7 mouse cellular contexts compared by ENCODE assay signal in genomic region chr5:110543951-110544690, GRCm38 (mm10). TPM values are rescaled to one million over a fixed set of nuclear protein-coding genes. Genes with fewer than 3 reads are reported as not detected.
DNase-seq lines count a peak whose midpoint lies in the region; ATAC-seq and TF ChIP-seq lines count a peak whose summit lies in the region.

TSS of gene Galnt9 (plus strand) at chr5:110544355.

- peak within 1 kb of the TSS; percentile 59 for H3K4me2 ChIP-seq in intestine, postnatal 0 days (replicated peaks; ENCODE audit: low read depth)
- peak within 1 kb of the TSS; percentile 60 for H3K4me2 ChIP-seq in midbrain, embryonic 11.5 days
- H3K4me2 ChIP-seq in stomach, embryonic 14.5 days (replicated peaks; ENCODE audit: low read depth, low read length) = peak within 1 kb of the TSS; percentile 69

- 1% methylated on average over 78 of the region's 82 CpGs for WGBS in intestine, postnatal 0 days
- under 1% methylated on average over 81 of the region's 82 CpGs for WGBS in midbrain, embryonic 11.5 days
- WGBS in stomach, embryonic 14.5 days = under 1% methylated on average over 77 of the region's 82 CpGs

- peaks cover 3% of the 10 kb centered on the region; the same call in 1 of the 2 replicates for H3K4me1 ChIP-seq in cortical plate, adult 2 months (ENCODE audit: control insufficient read depth, insufficient read depth, low read length)
- no peaks in the 10 kb centered on the region for H3K4me1 ChIP-seq in intestine, postnatal 0 days (replicated peaks; ENCODE audit: control insufficient read depth, insufficient read depth, low read length)
- H3K4me1 ChIP-seq in midbrain, embryonic 11.5 days (ENCODE audit: control insufficient read depth, insufficient read depth, low read length) = 0 out of 2 replicates have a peak, but pooled peaks cover 2% of the 10 kb centered on the region
- H3K4me1 ChIP-seq in stomach, embryonic 14.5 days (ENCODE audit: control insufficient read depth, insufficient read depth, low read length) = 0 out of 2 replicates have a peak, but pooled peaks cover 4% of the 10 kb centered on the region

- no peaks in the 10 kb centered on the region for H3K9me3 ChIP-seq in intestine, postnatal 0 days (ENCODE audit: control insufficient read depth)
- no peaks in the 10 kb centered on the region for H3K9me3 ChIP-seq in midbrain, embryonic 11.5 days (ENCODE audit: control insufficient read depth, low read length)
- H3K9me3 ChIP-seq in stomach, embryonic 14.5 days (ENCODE audit: control insufficient read depth, low read depth, low read length) = no peaks in the 10 kb centered on the region

- H3K27ac ChIP-seq in cortical plate, adult 2 months (ENCODE audit: insufficient read depth, low read length) = 0 out of 2 replicates have a peak within 1 kb of the TSS, but pooled peaks have one; percentile 15
- no peak within 1 kb of the TSS for H3K27ac ChIP-seq in intestine, postnatal 0 days (ENCODE audit: low read depth, low read length)
- H3K27ac ChIP-seq in midbrain, embryonic 11.5 days (ENCODE audit: low read depth, low read length) = no peak within 1 kb of the TSS
- no peak within 1 kb of the TSS for H3K27ac ChIP-seq in stomach, embryonic 14.5 days (ENCODE audit: low read length)

- 0 out of 2 replicates have a peak, but pooled peaks have one; percentile 12 for TF ChIP-seq POLR2A in cortical plate, adult 2 months (IDR thresholded peaks at IDR 0.05; ENCODE audit: extremely low read depth, insufficient read depth, low read length)

- TF ChIP-seq CTCF in cortical plate, adult 2 months (IDR thresholded peaks at IDR 0.05; ENCODE audit: extremely low read depth, insufficient read depth, low read length) = no peak
- no peak for TF ChIP-seq CTCF in intestine, postnatal 0 days (IDR thresholded peaks at IDR 0.05; ENCODE audit: low read depth)

- DNase-seq in adrenal gland, postnatal 25 days = peak; percentile 82
- DNase-seq in gastrocnemius, postnatal 36 days = peak; percentile 30 to 36
- peak; percentile 77 to 85 for DNase-seq in left cerebral cortex, postnatal 36 days (ENCODE audit: low spot score in 2 of 2)
- peak; percentile 94 for DNase-seq in midbrain, embryonic 11.5 days (ENCODE audit: low spot score, missing footprints)

- peak within 1 kb of the TSS; percentile 81 for H3K4me3 ChIP-seq in cortical plate, adult 2 months (ENCODE audit: insufficient read depth, low read length)
- H3K4me3 ChIP-seq in intestine, postnatal 0 days (ENCODE audit: low read depth, low read length) = peak within 1 kb of the TSS; percentile 25
- H3K4me3 ChIP-seq in midbrain, embryonic 11.5 days (ENCODE audit: low read depth, low read length) = peak within 1 kb of the TSS; percentile 42
- peak within 1 kb of the TSS; percentile 33 for H3K4me3 ChIP-seq in stomach, embryonic 14.5 days (ENCODE audit: low read depth, low read length)

- no peaks in the 10 kb centered on the region for H3K36me3 ChIP-seq in intestine, postnatal 0 days (ENCODE audit: control insufficient read depth, insufficient read depth)
- H3K36me3 ChIP-seq in midbrain, embryonic 11.5 days (ENCODE audit: control insufficient read depth, insufficient read depth, low read length) = no peaks in the 10 kb centered on the region
- no peaks in the 10 kb centered on the region for H3K36me3 ChIP-seq in stomach, embryonic 14.5 days (ENCODE audit: control insufficient read depth, insufficient read depth, low read length)

- H3K27me3 ChIP-seq in intestine, postnatal 0 days (replicated peaks; ENCODE audit: control insufficient read depth, insufficient read depth, low read length) = peaks cover 31% of the 10 kb centered on the region
- H3K27me3 ChIP-seq in midbrain, embryonic 11.5 days (ENCODE audit: control insufficient read depth, insufficient read depth, low read length) = peaks cover 35% of the 10 kb centered on the region
- peaks cover 37% of the 10 kb centered on the region for H3K27me3 ChIP-seq in stomach, embryonic 14.5 days (ENCODE audit: control insufficient read depth, insufficient read depth, low read length)

- intact Hi-C loops in gastrocnemius, postnatal 36 days (cut with DNase I) = no loop called here
- intact Hi-C loops in left cerebral cortex, postnatal 36 days (cut with DNase I) = loop anchor here (5.0 kb wide), 1 partner anchor 37 kb away; no protein-coding TSS in a partner anchor

- ATAC-seq in intestine, postnatal 0 days = peak; percentile 47; the same call in 1 of the 2 replicates
- ATAC-seq in midbrain, embryonic 11.5 days (ENCODE audit: low FRiP score) = peak; percentile 82
- ATAC-seq in stomach, embryonic 14.5 days (ENCODE audit: insufficient number of reproducible peaks, insufficient read depth, low FRiP score, low read depth) = peak; percentile 76

- H3K9ac ChIP-seq in intestine, postnatal 0 days (ENCODE audit: low read depth, low read length) = no peak within 1 kb of the TSS
- peak within 1 kb of the TSS; percentile 49 for H3K9ac ChIP-seq in midbrain, embryonic 11.5 days (ENCODE audit: low read length)
- no peak within 1 kb of the TSS for H3K9ac ChIP-seq in stomach, embryonic 14.5 days (replicated peaks; ENCODE audit: low read depth, low read length)

RNA-seq across cellular contexts. Expression of gene Galnt9, which starts in this region (rescaled TPM):
- 0.09 and 0.33 TPM in 2 replicates for total RNA-seq in adrenal gland, postnatal 25 days (2021)
- 107 and 110 TPM in 2 replicates for polyA plus RNA-seq in cortical plate, adult 2 months (2012; rRNA removed)
- total RNA-seq in gastrocnemius, postnatal 36 days (2021) = not detected
- 0.24 and 0.31 TPM in 2 replicates for polyA plus RNA-seq in intestine, postnatal 0 days (2015; fragmentation: Nextera tagmentation; extraction: Ambion mirVana)
- 100 to 1,000 TPM; 104 to 109 TPM for total RNA-seq in left cerebral cortex, postnatal 36 days (2021)
- polyA plus RNA-seq in midbrain, embryonic 11.5 days (2014; fragmentation: Nextera tagmentation; extraction: Ambion mirVana) = 5.0 and 5.8 TPM in 2 replicates
- polyA plus RNA-seq in stomach, embryonic 14.5 days (2014; fragmentation: Nextera tagmentation; extraction: Ambion mirVana) = 0.86 and 1.2 TPM in 2 replicates

Comparison
In these comparisons a context has a peak if more than half of its experiments do, and no peak if none do; other contexts are left out.
1. RNA of gene Galnt9 (total RNA-seq): 104 to 109 TPM in left cerebral cortex, postnatal 36 days; 0.09 to 0.33 TPM in adrenal gland, postnatal 25 days and not detected in gastrocnemius, postnatal 36 days; every median in the first group is over 10 times any median in the second.
2. RNA of gene Galnt9 (polyA plus RNA-seq): 107 to 110 TPM in cortical plate, adult 2 months; 5.0 to 5.8 TPM in midbrain, embryonic 11.5 days, 0.86 to 1.2 TPM in stomach, embryonic 14.5 days and 0.24 to 0.31 TPM in intestine, postnatal 0 days; every median in the first group is over 10 times any median in the second.
3. Peak in DNase-seq in adrenal gland, postnatal 25 days; RNA of the gene not detected or under 1 TPM.
4. Peak in DNase-seq in gastrocnemius, postnatal 36 days; RNA of the gene not detected or under 1 TPM.
5. Peak in ATAC-seq, H3K4me3 ChIP-seq and H3K4me2 ChIP-seq in intestine, postnatal 0 days; RNA of the gene not detected or under 1 TPM.
6. DNase-seq: peak in every context shown above with its lines; median percentile 94 in midbrain, embryonic 11.5 days; 82 in adrenal gland, postnatal 25 days; 81 in left cerebral cortex, postnatal 36 days; 33 in gastrocnemius, postnatal 36 days.
7. H3K4me3 ChIP-seq: peak in every context shown above with its lines; median percentile 81 in cortical plate, adult 2 months; 42 in midbrain, embryonic 11.5 days; 33 in stomach, embryonic 14.5 days; 25 in intestine, postnatal 0 days.
8. Peak in every context shown above with its lines, with median percentiles within 50 percentile points of each other: ATAC-seq and H3K4me2 ChIP-seq.